Mouse (Mus musculus) adrenal gland, postnatal 4 days (tissue): ENCODE results near the gene Gpr89. TPM values are rescaled to one million over a fixed set of nuclear protein-coding genes. Genes with fewer than 3 reads are reported as not detected.

Experiments
- DNase-seq, 2 experiments: peaks; one replicate each; pipeline ENCODE4 v3.0.0; 2021 to 2022; ENCODE audit warnings: low spot score in 2 of 2, mixed read lengths in 2 of 2
- total RNA-seq, 2 experiments: library from RNA; stranded (reverse); gene quantifications; 2 replicates each; pipeline ENCODE4 v1.2.3; 2021

Gpr89 gene
- total RNA-seq, 2 experiments from 2014 or later: 29.1 to 34.6 TPM

DNA sequence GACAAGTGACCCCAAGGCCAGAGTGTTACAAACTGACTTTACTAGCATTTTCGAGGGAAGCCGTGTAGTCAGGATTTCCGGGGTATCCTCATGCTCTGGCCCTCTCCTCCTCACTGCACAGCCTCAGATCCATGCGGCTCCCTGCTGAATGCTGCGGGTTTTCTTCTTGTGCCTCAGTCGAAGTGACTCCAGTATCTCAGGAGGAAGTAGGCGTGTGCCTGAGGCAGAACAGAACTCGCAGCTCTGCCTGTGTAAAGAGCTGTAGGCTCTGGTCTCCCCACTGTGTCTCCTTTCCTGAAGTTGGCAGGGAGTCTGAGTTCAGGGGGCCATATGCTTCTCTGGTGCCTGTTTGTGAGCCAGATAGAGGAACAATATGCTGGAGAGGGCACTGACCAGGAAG lies 34.1 kb downstream of the Gpr89 start:
- DNase-seq: no peak

DNA sequence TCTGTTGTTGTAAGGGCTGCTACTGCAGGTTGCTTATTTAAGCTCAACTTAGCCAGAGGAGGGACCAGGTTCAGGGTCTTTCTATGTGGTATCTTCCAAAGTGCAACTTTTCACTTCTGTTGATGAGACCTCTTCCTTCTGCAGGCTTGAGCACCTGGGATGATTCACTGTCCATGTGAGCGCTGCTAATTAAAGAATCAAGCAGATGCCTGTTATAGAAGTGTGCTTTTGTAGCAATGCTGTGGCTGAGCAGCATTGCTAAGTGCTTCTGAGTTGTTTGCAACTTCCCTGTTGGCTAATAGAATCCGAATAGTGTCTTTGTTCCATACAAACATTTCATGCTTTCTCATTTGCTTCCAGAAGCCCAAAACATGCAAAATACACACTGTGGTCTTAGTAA lies 34.9 kb downstream of the Gpr89 start:
- DNase-seq: no peak

GRCm38 (mm10) chr3:96869091-96869490 lies 36.1 kb downstream of the Gpr89 start:
- no peak for DNase-seq

GRCm38 (mm10) chr3:96868566-96868965 lies 36.6 kb downstream of the Gpr89 start:
- no peak for DNase-seq

DNA sequence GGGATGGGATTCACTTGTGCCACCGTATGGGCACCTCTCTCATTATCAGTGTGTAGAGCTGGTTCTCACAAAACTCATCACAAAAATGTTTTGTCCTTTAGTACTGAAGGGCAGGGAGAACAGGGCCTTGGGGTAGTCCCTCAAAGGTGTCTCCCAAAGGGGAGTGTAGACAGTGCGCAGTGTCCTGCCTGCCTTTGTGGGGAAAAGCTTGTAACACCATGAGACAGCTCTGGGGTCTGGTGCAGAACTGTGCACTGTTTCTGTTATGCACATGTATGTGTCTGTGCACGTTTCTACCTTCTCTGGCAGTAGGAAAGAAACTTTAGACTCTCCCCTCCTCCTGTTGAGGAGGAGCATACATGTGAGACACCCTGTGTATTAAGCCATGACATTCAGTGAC lies 37.3 kb downstream of the Gpr89 start:
- no peak for DNase-seq

DNA sequence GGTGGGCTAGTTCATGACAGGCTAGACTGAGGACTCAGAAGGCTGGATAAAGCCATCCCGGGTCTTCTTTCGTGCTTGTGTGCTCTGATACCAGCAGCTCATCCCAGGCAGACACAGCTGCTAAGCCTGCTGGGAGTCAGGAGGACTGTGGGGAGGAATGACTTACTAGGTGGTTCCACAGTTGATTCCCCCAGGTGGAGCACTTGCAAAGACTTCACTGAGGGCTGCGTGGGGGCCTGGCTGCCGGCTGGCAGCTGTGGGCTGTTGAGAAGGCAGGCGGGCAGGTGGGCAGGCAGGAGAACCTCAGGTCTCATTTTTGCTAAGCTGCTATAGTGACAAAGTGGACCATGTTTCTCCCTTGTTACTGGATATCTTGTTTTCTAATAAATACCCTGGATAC lies 44.6 kb downstream of the Gpr89 start:
- no peak for DNase-seq

DNA sequence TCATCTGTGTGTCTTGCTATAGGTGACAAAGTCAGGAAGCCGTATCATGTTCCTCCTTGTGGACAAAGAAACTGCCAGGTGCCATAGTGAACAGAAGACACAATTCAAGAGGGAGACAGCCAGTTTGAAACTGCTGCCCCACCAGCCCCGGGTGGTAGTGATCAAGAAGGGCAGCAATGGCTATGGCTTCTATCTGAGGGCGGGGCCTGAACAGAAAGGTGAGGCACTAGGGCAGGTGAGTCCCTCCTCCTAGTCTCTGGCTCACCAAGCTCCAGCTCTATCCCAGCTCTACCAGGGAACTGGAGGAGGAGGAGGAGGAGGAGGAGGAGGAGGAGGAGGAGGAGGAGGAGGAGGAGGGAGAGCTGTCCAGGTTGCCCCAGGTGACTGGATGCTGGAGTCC lies 49.3 kb downstream of the Gpr89 start:
- no peak for DNase-seq

GRCm38 (mm10) chr3:96854376-96854775 lies 50.8 kb downstream of the Gpr89 start:
- no peak for DNase-seq

GRCm38 (mm10) chr3:96852561-96852960 lies 52.6 kb downstream of the Gpr89 start:
- no peak for DNase-seq

DNA sequence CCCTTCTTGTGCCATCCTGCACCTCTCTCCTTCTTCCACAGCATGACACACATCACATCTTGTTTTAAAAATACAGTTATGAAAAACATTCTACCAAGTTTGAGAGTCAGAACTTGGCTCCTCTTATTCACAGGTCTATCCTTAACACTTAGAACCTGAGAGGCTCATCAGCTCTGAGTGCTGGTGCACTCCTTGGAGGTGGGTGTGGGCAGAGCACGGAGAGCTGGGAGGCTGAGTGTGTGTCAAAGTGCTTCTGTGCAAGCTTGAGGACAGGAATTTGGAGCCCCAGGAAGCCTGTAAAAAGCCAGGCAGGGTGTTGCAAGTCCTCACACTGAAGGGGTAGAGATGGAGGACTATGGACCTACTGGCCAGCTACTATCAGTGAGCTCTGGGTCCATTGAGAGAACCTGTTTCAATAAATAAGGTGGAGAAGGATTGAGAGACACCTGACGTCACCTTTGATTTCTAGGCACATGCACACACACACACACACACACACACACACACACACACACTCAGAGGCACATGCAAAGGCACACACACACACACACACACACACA lies 55.9 kb downstream of the Gpr89 start:
- DNase-seq: no peak

- no peak for DNase-seq
These were observed 56.7 kb downstream of the Gpr89 start for GRCm38 (mm10) chr3:96848470-96848869.

- DNase-seq: no peak
These were observed 57.5 kb downstream of the Gpr89 start for GRCm38 (mm10) chr3:96847661-96848060.

GRCm38 (mm10) chr3:96846985-96847384 lies 58.2 kb downstream of the Gpr89 start:
- DNase-seq: no peak

- DNase-seq: no peak
These were observed 59.3 kb downstream of the Gpr89 start for GRCm38 (mm10) chr3:96845806-96846205.

- DNase-seq: no peak
These were observed 60.0 kb downstream of the Gpr89 start for GRCm38 (mm10) chr3:96845191-96845590.

DNA sequence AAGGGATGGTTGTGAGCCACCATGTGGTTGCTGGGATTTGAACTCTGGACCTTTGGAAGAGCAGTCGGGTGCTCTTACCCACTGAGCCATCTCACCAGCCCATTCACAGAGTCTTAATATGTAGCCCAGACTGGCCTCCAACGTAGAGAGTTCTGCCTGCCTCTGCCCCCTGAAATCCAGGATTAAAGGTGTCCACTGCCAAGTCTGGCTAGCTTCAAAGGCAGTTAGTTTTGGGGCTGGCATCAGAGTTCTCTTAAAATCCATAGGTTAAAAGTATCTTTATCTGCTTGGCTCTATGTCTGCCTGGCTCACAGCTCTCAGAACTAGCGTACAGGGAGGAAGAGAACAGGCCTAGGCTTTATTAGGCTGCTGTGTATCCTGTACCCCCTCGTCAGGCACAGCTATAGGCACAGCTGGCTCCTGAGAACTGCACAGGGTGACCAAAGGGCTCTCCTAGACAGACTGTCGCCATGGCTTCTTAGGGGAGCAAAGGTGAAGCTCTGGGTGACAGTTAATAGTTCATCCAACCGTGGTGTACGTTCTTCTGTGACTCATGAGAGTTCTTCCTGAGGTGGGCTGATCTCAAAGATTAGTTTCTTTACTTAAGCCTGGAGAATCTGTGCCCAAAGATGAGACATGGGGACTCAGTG lies 66.0 kb downstream of the Gpr89 start:
- no peak for DNase-seq

DNA sequence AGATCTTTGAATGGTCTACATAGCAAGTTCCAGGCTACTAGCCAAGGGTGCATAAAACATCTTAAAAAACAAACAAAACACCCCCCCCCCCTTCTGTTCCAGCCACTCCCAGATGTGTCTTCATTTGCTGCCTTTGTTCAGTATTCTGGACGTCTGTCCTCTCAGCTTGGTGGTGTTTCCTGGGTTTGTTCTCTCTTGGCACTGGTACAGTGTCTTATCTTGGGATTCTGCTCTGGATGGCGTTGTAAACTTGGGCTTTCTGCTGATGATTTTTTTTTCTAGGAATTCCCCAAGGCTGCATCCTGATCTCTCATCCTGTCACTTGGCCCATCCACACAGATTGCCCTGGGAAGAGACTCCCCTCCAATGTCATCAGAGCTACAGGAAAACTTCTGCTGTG lies 68.7 kb downstream of the Gpr89 start:
- no peak for DNase-seq

GRCm38 (mm10) chr3:96834587-96835348 lies 70.4 kb downstream of the Gpr89 start:
- no peak for DNase-seq

DNA sequence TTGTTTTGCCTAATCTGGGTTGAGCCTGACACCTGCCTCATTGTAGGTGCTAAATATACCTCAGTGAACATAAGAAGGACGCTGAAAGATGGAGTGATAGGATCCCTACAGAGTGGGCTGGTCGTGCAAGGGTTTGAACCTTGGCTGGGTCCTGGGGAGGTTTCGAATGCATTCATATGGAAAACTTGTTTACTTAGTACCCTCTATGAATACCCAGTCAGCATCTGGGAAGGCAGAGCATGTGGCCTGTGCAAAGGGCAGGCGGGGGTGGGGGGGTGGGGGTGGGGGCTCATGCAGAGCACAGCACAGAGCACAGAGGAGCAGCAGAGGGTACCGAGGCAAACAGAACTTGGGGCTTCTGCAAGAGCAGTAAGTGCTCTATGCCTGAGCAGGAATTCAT lies 72.2 kb downstream of the Gpr89 start:
- no peak for DNase-seq

- no peak for DNase-seq
These were observed 75.3 kb downstream of the Gpr89 start for GRCm38 (mm10) chr3:96829856-96830255.

- no peak for DNase-seq
These were observed 76.2 kb downstream of the Gpr89 start, which contains the start of the genes Pdzk1 and Cd160 for GRCm38 (mm10) chr3:96828984-96829383. Gene Pdzk1 (plus strand): TSS chr3:96829284. Gene Cd160 (minus strand): TSS chr3:96829351.

DNA sequence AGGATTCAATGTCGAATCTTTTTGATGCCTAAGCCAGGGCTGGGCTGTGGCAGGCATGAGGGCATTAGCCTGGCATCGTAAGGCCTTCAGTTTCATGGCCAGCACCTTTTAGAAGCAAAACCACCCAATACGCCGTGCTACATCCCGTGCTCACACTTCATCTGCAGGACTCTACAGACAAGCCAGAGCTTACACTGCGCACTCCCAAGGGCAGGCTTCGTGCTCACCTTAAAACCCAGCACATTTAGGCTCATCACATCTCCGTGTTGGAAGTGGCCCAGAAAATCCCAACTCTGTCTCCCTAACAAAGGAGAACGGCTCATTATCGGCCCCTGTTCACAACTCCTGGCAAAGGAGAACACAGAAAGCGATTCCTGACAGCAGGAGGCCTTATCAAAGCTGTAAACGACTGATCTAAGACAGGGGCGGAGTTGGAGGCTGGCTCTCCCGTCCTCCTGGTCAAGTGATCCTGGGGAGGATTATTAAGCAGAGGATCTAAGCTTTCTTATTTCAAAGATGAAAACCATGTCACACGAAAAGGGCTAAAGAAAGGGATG lies 76.8 kb downstream of the Gpr89 start:
- DNase-seq: no peak
